Mouse (Mus musculus) megakaryocyte, embryonic 14.5 days (primary cell): ENCODE results near the gene BC107364. TPM values are rescaled to one million over a fixed set of nuclear protein-coding genes. Genes with fewer than 3 reads are reported as not detected.
"Not testable (repeated sequence)": the region's sequence is repeated elsewhere in the genome, so short reads cannot be mapped to it uniquely, and the experiment has no call there.

Source experiments
- H3K27me3 ChIP-seq: replicated peaks from 2 replicates; pipeline ENCODE3; 2012; ENCODE audit warnings: inconsistent platforms
- H3K36me3 ChIP-seq: replicated peaks from 2 replicates; pipeline ENCODE3; 2012; ENCODE audit warnings: low read length, inconsistent platforms, mixed read lengths
- H3K4me1 ChIP-seq: 2 replicates; pipeline ENCODE4 v1.6.1; 2012; ENCODE audit warnings: inconsistent platforms
- H3K4me3 ChIP-seq: replicated peaks from 2 replicates; pipeline ENCODE3; 2012; ENCODE audit warnings: moderate library complexity, mild to moderate bottlenecking, inconsistent platforms
- H3K9me3 ChIP-seq: 2 replicates; pipeline ENCODE4 v1.6.1; 2012; ENCODE audit warnings: inconsistent platforms
- FLI1 ChIP-seq: IDR thresholded peaks from 2 replicates; pipeline ENCODE4 v1.6.1; 2012; ENCODE audit warnings: low read length, inconsistent platforms, mixed read lengths
- GATA1 ChIP-seq: IDR thresholded peaks from 3 replicates; pipeline ENCODE4 v1.6.1; 2012; ENCODE audit warnings: mixed read lengths, low read length, inconsistent platforms, borderline replicate concordance
- polyA plus RNA-seq: library from polyadenylated mRNA; stranded (reverse); fragments of >175 nt; gene quantifications from 2 replicates; pipeline ENCODE4 v1.2.3, GENCODE M21; 2012; ENCODE audit warnings: low replicate concordance; ENCODE audit not compliant: insufficient read depth

BC107364 gene
- polyA plus RNA-seq, 1 experiment = not detected

DNA sequence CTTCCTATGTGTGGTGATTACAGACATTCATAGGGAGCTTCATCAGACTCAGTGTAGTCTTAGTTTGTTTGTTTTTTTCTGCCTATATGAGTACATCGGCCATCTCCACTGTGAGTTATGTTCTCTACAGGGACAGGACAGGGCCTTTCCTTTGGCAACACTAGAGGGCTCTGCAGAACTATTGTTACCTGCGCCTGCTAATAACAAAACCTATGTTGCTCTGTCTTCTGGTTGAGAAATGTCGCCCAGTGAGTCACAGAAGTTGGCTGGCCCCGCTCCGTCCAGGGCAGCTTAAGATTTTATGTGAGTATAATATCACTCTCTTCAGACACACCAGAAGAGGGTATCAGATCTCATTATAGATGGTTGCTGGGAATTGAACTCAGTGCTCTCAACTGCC, 41.1 kb downstream of the BC107364 start:
- H3K4me3 ChIP-seq = no peak overlapping the region
- TF ChIP-seq GATA1 (no peak), FLI1 (no peak)
- H3K27me3 ChIP-seq = peaks cover 42% of the 10 kb centered on the region
- peaks cover 28% of the 10 kb centered on the region for H3K9me3 ChIP-seq
- H3K4me1 ChIP-seq = peaks cover 22% of the 10 kb centered on the region
- peaks cover 2% of the 10 kb centered on the region for H3K36me3 ChIP-seq

DNA sequence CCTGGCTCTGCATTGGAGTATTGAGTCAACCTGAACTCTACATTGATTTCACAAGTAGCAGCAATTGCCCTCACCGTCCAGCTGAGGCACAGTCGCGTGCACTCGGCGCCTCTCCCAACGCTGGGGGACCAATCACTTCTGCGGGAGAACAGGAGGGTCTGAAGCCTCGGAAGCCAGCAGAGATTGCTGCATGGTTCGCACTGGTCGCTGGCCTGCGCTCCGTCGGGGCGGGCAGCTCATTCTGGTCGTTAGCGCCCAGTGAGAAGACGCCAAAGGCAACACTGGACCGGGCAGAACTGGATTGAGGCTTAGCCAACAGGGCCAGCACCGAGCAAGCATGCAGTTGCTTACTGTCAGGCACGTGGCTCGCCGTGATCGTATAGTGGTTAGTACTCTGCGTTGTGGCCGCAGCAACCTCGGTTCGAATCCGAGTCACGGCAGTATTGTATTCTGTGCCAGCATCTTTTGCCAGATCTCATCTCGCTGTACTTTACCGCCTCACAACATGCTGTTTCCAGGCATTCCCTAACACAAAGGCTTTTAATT, 42.3 kb downstream of the BC107364 start:
- Histone ChIP-seq H3K9me3 (peaks cover 36% of the 10 kb centered on the region), H3K27me3 (peaks cover 51% of the 10 kb centered on the region), H3K4me3 (peak overlapping the region; percentile 79), H3K4me1 (peaks cover 22% of the 10 kb centered on the region), H3K36me3 (peaks cover 2% of the 10 kb centered on the region)
- TF ChIP-seq GATA1 = no peak
- no peak for TF ChIP-seq FLI1

DNA sequence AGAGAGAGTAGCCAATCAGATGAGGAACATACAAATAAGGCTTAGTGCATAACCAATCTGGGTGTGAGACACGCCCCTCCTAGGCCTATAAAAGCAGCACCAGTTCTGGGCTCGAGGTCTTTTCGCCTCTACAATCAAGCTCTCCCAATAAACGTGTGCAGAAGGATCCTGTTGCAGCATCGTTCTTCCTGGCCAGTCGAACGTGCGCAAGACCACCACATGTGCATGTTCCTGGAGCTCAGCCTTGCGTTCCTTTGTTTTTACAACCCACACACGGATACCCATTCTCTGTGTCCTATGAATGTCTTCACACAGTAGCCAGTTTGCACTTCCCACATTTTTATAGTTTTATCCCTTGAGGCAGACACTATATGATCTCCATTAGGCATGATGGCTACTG, 44.0 kb downstream of the BC107364 start:
- Histone ChIP-seq H3K27me3 (peaks cover 67% of the 10 kb centered on the region), H3K4me1 (peaks cover 22% of the 10 kb centered on the region), H3K9me3 (peaks cover 45% of the 10 kb centered on the region)
- not testable (repeated sequence) for H3K4me3 ChIP-seq, H3K36me3 ChIP-seq

- H3K4me3 ChIP-seq = no peak overlapping the region
- no peaks in the 10 kb centered on the region for H3K36me3 ChIP-seq
- peaks cover 48% of the 10 kb centered on the region for H3K9me3 ChIP-seq
- TF ChIP-seq FLI1 (no peak), GATA1 (no peak)
- H3K27me3 ChIP-seq = peaks cover 84% of the 10 kb centered on the region
- peaks cover 32% of the 10 kb centered on the region for H3K4me1 ChIP-seq
Measured at GRCm38 (mm10) chr3:96405541-96406503, 46.3 kb downstream of the BC107364 start.

DNA sequence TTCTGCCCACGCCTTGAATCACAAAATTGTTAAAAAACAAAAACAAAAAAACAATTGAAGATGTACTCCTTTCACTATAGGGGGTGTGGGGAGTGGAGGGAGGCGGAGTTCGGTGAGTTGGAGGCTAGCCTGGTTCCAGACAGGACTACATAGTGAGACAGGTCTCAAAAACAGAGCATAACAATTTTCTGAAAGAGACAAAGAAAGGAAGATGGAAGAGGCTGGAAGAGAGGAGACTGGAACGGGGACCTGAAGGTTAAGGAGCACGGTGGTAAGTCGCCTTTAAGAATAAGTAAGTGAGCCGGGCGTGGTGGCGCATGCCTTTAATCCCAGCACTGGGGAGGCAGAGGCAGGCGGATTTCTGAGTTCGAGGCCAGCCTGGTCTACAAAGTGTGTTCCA, 47.1 kb downstream of the BC107364 start:
- no peak for TF ChIP-seq FLI1
- TF ChIP-seq GATA1 = no peak
- Histone ChIP-seq H3K36me3 (no peaks in the 10 kb centered on the region), H3K4me3 (no peak overlapping the region), H3K27me3 (peaks cover 85% of the 10 kb centered on the region), H3K9me3 (peaks cover 46% of the 10 kb centered on the region), H3K4me1 (peaks cover 30% of the 10 kb centered on the region)

- peaks cover 41% of the 10 kb centered on the region for H3K9me3 ChIP-seq
- no peaks in the 10 kb centered on the region for H3K36me3 ChIP-seq
- H3K27me3 ChIP-seq = peaks cover 83% of the 10 kb centered on the region
- H3K4me1 ChIP-seq = peaks cover 25% of the 10 kb centered on the region
- TF ChIP-seq FLI1 (no peak), GATA1 (no peak)
- no peak overlapping the region for H3K4me3 ChIP-seq
Measured at GRCm38 (mm10) chr3:96404450-96404849, 47.7 kb downstream of the BC107364 start.

GRCm38 (mm10) chr3:96403016-96403415, 49.1 kb downstream of the BC107364 start:
- Histone ChIP-seq H3K9me3 (peaks cover 32% of the 10 kb centered on the region), H3K4me3 (no peak overlapping the region), H3K4me1 (peaks cover 24% of the 10 kb centered on the region), H3K36me3 (no peaks in the 10 kb centered on the region), H3K27me3 (peaks cover 81% of the 10 kb centered on the region)
- TF ChIP-seq FLI1 = no peak
- no peak for TF ChIP-seq GATA1

GRCm38 (mm10) chr3:96401832-96402501, 50.1 kb downstream of the BC107364 start:
- Histone ChIP-seq H3K4me1 (peaks cover 24% of the 10 kb centered on the region), H3K36me3 (no peaks in the 10 kb centered on the region), H3K27me3 (peaks cover 81% of the 10 kb centered on the region), H3K4me3 (peak overlapping the region; percentile 89), H3K9me3 (peaks cover 29% of the 10 kb centered on the region)
- no peak for TF ChIP-seq FLI1
- TF ChIP-seq GATA1 = no peak

- Histone ChIP-seq H3K27me3 (peaks cover 82% of the 10 kb centered on the region), H3K4me3 (peak overlapping the region; percentile 89), H3K36me3 (no peaks in the 10 kb centered on the region), H3K9me3 (peaks cover 31% of the 10 kb centered on the region), H3K4me1 (peaks cover 24% of the 10 kb centered on the region)
- no peak for TF ChIP-seq GATA1
- TF ChIP-seq FLI1 = no peak
Measured at GRCm38 (mm10) chr3:96401474-96401831, 50.7 kb downstream of the BC107364 start.

- peaks cover 82% of the 10 kb centered on the region for H3K27me3 ChIP-seq
- TF ChIP-seq GATA1 (no peak), FLI1 (no peak)
- H3K4me3 ChIP-seq = no peak overlapping the region
- H3K4me1 ChIP-seq = peaks cover 22% of the 10 kb centered on the region
- H3K9me3 ChIP-seq = peaks cover 12% of the 10 kb centered on the region
- no peaks in the 10 kb centered on the region for H3K36me3 ChIP-seq
Measured at GRCm38 (mm10) chr3:96398911-96399310, 53.2 kb downstream of the BC107364 start.
